Mouse (Mus musculus): ENCODE data around the gene Akr1d1. TPM values are rescaled to one million over a fixed set of nuclear protein-coding genes. Genes with fewer than 3 reads are reported as not detected.

Akr1d1 gene
- polyA plus RNA-seq, 1 experiment from 2014 or later, result not detected

Other genes with a start within 250 kb of the Akr1d1 start
- gene Dgki, start 230.0 kb upstream of the Akr1d1 start, polyA plus RNA-seq (2014; fragmentation: Nextera tagmentation; extraction: Ambion mirVana), result 8.6 and 10.5 TPM in 2 replicates
- gene Creb3l2, start 88.0 kb upstream of the Akr1d1 start, polyA plus RNA-seq (2014; fragmentation: Nextera tagmentation; extraction: Ambion mirVana), result 2.3 and 5.4 TPM in 2 replicates

Measured in neural tube, embryonic 14.5 days (tissue).